Mouse (Mus musculus): Measurements from ENCODE around the gene Gtf2ird2. TPM values are rescaled to one million over a fixed set of nuclear protein-coding genes. Genes with fewer than 3 reads are reported as not detected.

The Gtf2ird2 gene
- polyA plus RNA-seq, 1 experiment from 2014 or later: 7.3 TPM

DNA sequence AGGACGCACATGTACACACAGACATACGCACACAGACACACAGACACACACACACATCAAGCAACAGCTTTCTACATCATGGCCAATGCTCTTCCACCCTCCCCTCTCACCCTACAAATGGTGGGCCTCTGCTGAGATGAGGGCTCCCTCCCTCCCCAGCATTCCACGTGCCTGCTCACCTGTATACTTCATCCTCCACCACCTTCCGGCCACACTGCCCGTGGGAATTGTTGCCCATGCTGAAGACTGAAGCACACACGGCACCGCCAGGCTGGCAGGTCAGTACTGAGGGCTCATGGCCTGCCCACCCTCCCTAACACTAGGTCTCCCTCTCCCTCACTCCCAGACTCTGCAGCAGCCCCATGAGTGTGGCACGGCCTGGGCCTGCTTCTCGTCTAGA, 15.8 kb upstream of the Gtf2ird2 start:
- H3K27me3 ChIP-seq (ENCODE audit: low read depth, poor library complexity, severe bottlenecking): no peaks in the 10 kb centered on the region
- H3K4me3 ChIP-seq: no peak overlapping the region
- WGBS: 85% methylated on average over 9 of the region's 9 CpGs
- H3K36me3 ChIP-seq: peaks cover 87% of the 10 kb centered on the region
- no peak overlapping the region for H3K27ac ChIP-seq
- no peak for DNase-seq (ENCODE audit: low spot score)
- no peaks in the 10 kb centered on the region for H3K9me3 ChIP-seq (replicated peaks)
- no peaks in the 10 kb centered on the region; the same call in 1 of the 2 replicates for H3K4me1 ChIP-seq

- Histone ChIP-seq H3K27ac (no peak overlapping the region), H3K9me3 (replicated peaks) (no peaks in the 10 kb centered on the region), H3K4me3 (no peak overlapping the region), H3K27me3 (ENCODE audit: low read depth, poor library complexity, severe bottlenecking) (no peaks in the 10 kb centered on the region), H3K36me3 (peaks cover 83% of the 10 kb centered on the region), H3K4me1 (no peaks in the 10 kb centered on the region; the same call in 1 of the 2 replicates)
- DNase-seq (ENCODE audit: low spot score): no peak
- 92% methylated on average over 10 of the region's 10 CpGs for WGBS
These were observed 14.6 kb upstream of the Gtf2ird2 start for GRCm38 (mm10) chr5:134169231-134169630.

DNA sequence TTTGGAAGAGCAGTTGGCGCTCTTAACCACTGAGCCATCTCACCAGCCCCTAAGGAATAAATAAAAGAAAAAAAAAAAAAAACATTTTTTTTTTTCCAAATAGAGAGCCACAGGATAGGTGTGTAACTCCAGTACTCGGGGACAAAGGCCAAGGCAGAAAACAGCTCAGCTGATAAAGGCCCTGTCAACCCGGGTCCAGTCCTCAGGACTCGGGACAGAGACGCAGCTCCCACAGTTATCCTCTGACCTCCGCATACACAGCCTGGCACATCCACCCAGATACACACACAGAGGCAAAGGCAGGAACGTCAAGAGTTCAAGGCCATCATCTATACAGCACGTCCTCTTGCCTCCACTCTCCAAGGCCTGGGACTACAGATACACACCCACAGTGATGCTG, 13.7 kb upstream of the Gtf2ird2 start:
- no peak for DNase-seq (ENCODE audit: low spot score)
- Histone ChIP-seq H3K4me1 (peaks cover 7% of the 10 kb centered on the region), H3K4me3 (no peak overlapping the region), H3K9me3 (replicated peaks) (no peaks in the 10 kb centered on the region), H3K27ac (no peak overlapping the region), H3K27me3 (ENCODE audit: low read depth, poor library complexity, severe bottlenecking) (no peaks in the 10 kb centered on the region), H3K36me3 (peaks cover 75% of the 10 kb centered on the region)
- 94% methylated on average over 8 of the region's 8 CpGs for whole genome bisulfite sequencing

GRCm38 (mm10) chr5:134173206-134173605, 10.6 kb upstream of the Gtf2ird2 start:
- Histone ChIP-seq H3K9me3 (replicated peaks) (no peaks in the 10 kb centered on the region), H3K36me3 (peaks cover 47% of the 10 kb centered on the region), H3K4me3 (no peak overlapping the region), H3K27me3 (ENCODE audit: low read depth, poor library complexity, severe bottlenecking) (no peaks in the 10 kb centered on the region), H3K27ac (no peak overlapping the region), H3K4me1 (peaks cover 14% of the 10 kb centered on the region)
- DNase-seq (ENCODE audit: low spot score): peak; percentile 55
- 49% methylated on average over 4 of the region's 4 CpGs for WGBS

- Histone ChIP-seq H3K4me1 (peaks cover 14% of the 10 kb centered on the region), H3K9me3 (replicated peaks) (no peaks in the 10 kb centered on the region), H3K27me3 (ENCODE audit: low read depth, poor library complexity, severe bottlenecking) (no peaks in the 10 kb centered on the region), H3K4me3 (peak overlapping the region; percentile 70), H3K36me3 (peaks cover 27% of the 10 kb centered on the region), H3K27ac (peak overlapping the region; percentile 86)
- DNase-seq (ENCODE audit: low spot score): no peak
- 5% methylated on average over 10 of the region's 10 CpGs for WGBS
These were observed 8.1 kb upstream of the Gtf2ird2 start for GRCm38 (mm10) chr5:134175696-134176095.

GRCm38 (mm10) chr5:134176169-134176881, 7.5 kb upstream of the Gtf2ird2 start, which contains the start of gene Rcc1l:
TSS of gene Rcc1l (minus strand) at chr5:134176774.
- Histone ChIP-seq H3K4me3 (peak within 1 kb of the TSS; percentile 70), H3K4me1 (peaks cover 17% of the 10 kb centered on the region), H3K9me3 (replicated peaks) (no peaks in the 10 kb centered on the region), H3K27ac (peak within 1 kb of the TSS; percentile 86), H3K27me3 (ENCODE audit: low read depth, poor library complexity, severe bottlenecking) (no peaks in the 10 kb centered on the region), H3K36me3 (peaks cover 21% of the 10 kb centered on the region)
- peak; percentile 88 for DNase-seq (ENCODE audit: low spot score)
- under 1% methylated on average over 72 of the region's 72 CpGs for WGBS

DNA sequence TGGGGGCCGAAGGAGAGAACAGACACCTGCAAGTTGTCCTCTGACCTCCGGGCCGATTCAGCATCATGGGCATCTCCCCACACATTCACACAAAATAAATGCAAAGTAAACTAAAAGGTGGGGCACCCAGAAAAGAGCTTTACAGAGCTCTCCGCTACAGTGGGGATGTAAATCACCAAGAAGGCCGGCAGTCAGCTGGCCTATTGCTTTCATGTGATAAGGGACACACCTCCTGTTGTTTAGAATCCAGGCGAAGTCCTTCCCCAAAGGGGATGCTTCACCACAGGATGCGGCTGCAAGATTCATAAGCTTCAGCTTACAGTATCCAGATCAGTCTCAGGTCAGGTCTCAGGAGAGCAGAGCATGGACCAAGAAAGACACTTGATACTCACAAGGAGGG, 5.3 kb upstream of the Gtf2ird2 start:
- 75% methylated on average over 7 of the region's 7 CpGs for WGBS
- DNase-seq (ENCODE audit: low spot score): no peak

DNA sequence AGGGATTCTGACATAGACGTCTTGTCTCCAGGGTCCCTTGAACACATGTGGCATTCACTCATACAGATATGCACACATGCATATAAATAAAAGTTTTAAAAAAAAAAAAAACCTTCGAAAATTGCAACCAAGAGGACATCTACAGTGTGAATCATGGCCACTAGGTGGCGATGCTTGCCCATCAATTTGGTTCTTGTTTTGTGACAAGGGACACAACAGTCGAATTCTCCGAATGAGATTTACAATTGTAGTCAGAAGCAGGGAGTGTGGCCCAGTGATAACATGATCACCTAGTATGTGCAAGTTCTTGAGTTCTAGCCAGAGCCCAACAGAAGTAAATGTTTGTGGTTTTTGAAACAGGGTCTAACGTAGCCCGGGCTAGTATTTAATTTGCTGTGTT, 3.9 kb upstream of the Gtf2ird2 start:
- peaks cover 34% of the 10 kb centered on the region for H3K4me1 ChIP-seq
- H3K4me3 ChIP-seq: no peak overlapping the region
- no peak overlapping the region for H3K27ac ChIP-seq
- no peaks in the 10 kb centered on the region for H3K27me3 ChIP-seq (ENCODE audit: low read depth, poor library complexity, severe bottlenecking)
- no peaks in the 10 kb centered on the region for H3K9me3 ChIP-seq (replicated peaks)
- WGBS: 31% methylated on average over 7 of the region's 7 CpGs
- peak; percentile 85 for DNase-seq (ENCODE audit: low spot score)
- no peaks in the 10 kb centered on the region for H3K36me3 ChIP-seq

More for the DNA sequence above, 5.3 kb upstream of the Gtf2ird2 start:
- peaks cover 35% of the 10 kb centered on the region for H3K4me1 ChIP-seq
- no peaks in the 10 kb centered on the region for H3K9me3 ChIP-seq (replicated peaks)
- H3K27me3 ChIP-seq (ENCODE audit: low read depth, poor library complexity, severe bottlenecking): no peaks in the 10 kb centered on the region
- no peak overlapping the region for H3K27ac ChIP-seq
- H3K36me3 ChIP-seq: peaks cover 7% of the 10 kb centered on the region
- H3K4me3 ChIP-seq: no peak overlapping the region

DNA sequence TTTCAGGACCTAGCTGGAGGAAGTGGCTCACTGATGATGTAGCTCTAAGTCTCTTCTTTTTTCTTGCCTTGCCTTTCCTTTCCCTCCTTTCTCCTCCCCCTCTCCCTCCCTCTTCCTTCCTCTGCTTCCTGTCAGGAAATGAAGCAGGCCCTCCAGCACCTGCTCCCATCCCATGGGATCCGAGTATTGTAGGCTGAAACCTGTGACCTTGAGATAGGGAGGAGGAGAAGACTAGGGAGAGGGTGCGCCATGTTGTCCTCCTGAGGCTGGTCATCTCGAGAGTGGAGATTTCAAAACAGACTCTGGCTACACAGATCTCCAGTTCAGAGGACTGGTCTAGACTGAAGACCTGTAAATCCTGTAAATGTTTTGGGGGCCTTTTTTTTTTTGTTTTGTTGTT, 1.6 kb upstream of the Gtf2ird2 start:
- no peak for DNase-seq (ENCODE audit: low spot score)
- Histone ChIP-seq H3K4me3 (no peak overlapping the region), H3K4me1 (peaks cover 24% of the 10 kb centered on the region), H3K27me3 (ENCODE audit: low read depth, poor library complexity, severe bottlenecking) (no peaks in the 10 kb centered on the region), H3K9me3 (replicated peaks) (no peaks in the 10 kb centered on the region), H3K36me3 (no peaks in the 10 kb centered on the region), H3K27ac (0 out of 2 replicates have a peak overlapping the region, but pooled peaks have one; percentile 51)
- 67% methylated on average over 3 of the region's 3 CpGs for WGBS

DNA sequence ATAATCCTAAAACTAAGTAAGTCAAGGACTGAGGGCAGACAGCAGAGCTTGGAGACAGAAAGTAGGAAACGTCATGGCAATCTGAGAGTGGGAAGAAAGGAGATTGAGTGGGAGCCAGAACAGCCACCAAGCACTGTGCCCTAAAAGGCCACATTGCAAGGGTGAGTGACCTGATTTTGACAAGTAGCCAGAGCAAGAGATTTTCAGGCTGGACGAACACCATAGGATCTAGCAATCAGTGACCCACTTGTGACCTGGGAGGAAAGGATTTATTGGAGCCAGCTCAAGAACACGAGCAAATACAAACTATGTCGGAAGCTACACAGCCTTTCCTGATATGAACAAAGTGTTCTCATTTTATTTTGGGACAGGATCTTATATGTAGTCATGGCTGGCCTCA, 1.1 kb upstream of the Gtf2ird2 start:
- peak overlapping the region; percentile 73 for H3K4me3 ChIP-seq
- no peaks in the 10 kb centered on the region for H3K27me3 ChIP-seq (ENCODE audit: low read depth, poor library complexity, severe bottlenecking)
- no peak for DNase-seq (ENCODE audit: low spot score)
- H3K4me1 ChIP-seq: peaks cover 24% of the 10 kb centered on the region
- H3K36me3 ChIP-seq: no peaks in the 10 kb centered on the region
- WGBS: 76% methylated on average over 4 of the region's 4 CpGs
- H3K27ac ChIP-seq: no peak overlapping the region; the same call in 1 of the 2 replicates
- no peaks in the 10 kb centered on the region for H3K9me3 ChIP-seq (replicated peaks)

DNA sequence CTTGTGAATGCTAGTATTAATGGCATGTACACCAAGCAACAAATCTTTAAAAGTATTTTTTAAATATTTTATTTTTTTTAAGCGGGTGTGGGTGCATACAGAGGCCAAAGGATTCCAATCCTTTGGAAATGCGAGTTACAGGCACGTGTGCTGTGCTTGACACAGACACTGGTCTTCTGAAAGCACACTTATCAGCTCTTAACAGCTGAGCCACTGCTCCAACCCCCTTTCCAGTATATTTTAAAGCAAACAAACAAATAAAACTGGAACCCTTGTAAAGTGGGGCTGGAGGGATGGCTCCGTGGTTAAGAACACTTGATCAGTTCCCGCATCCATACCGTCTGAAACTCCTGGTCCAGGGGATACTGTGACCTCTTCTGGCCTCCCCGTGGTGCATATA, 657 bp upstream of the Gtf2ird2 start:
- Histone ChIP-seq H3K36me3 (no peaks in the 10 kb centered on the region), H3K4me3 (peak overlapping the region; percentile 73), H3K4me1 (peaks cover 24% of the 10 kb centered on the region), H3K27me3 (ENCODE audit: low read depth, poor library complexity, severe bottlenecking) (no peaks in the 10 kb centered on the region), H3K27ac (peak overlapping the region; percentile 99), H3K9me3 (replicated peaks) (no peaks in the 10 kb centered on the region)
- 58% methylated on average over 7 of the region's 7 CpGs for WGBS
- DNase-seq (ENCODE audit: low spot score): peak; percentile 42

GRCm38 (mm10) chr5:134186059-134186458, 2.2 kb downstream of the Gtf2ird2 start:
- Histone ChIP-seq H3K4me3 (no peak overlapping the region), H3K27ac (no peak overlapping the region), H3K36me3 (no peaks in the 10 kb centered on the region), H3K27me3 (ENCODE audit: low read depth, poor library complexity, severe bottlenecking) (no peaks in the 10 kb centered on the region), H3K9me3 (replicated peaks) (no peaks in the 10 kb centered on the region), H3K4me1 (peaks cover 26% of the 10 kb centered on the region)
- DNase-seq (ENCODE audit: low spot score): no peak
- 95% methylated on average over 3 of the region's 3 CpGs for WGBS

GRCm38 (mm10) chr5:134186961-134187731, 3.3 kb downstream of the Gtf2ird2 start:
- Histone ChIP-seq H3K4me3 (no peak overlapping the region), H3K4me1 (peaks cover 19% of the 10 kb centered on the region), H3K36me3 (no peaks in the 10 kb centered on the region), H3K9me3 (replicated peaks) (no peaks in the 10 kb centered on the region), H3K27me3 (ENCODE audit: low read depth, poor library complexity, severe bottlenecking) (no peaks in the 10 kb centered on the region), H3K27ac (no peak overlapping the region)
- peak; percentile 80 for DNase-seq (ENCODE audit: low spot score)
- WGBS: 77% methylated on average over 4 of the region's 4 CpGs
